Mouse (Mus musculus) testis, adult 2 months (tissue): ENCODE results near the gene Il2ra.

Experiments used
- CTCF ChIP-seq: fragments of 200-500 bp; IDR thresholded peaks from 2 replicates; pipeline ENCODE4 v1.5.1; 2012; ENCODE audit warnings: low read depth, mild to moderate bottlenecking, inconsistent platforms, low read length, moderate library complexity; ENCODE audit not compliant: control insufficient read depth, insufficient read depth, insufficient replicate concordance
- POLR2A ChIP-seq: fragments of 200-500 bp; IDR thresholded peaks from 2 replicates; pipeline ENCODE4 v1.6.1; 2012; ENCODE audit warnings: low read depth, mild to moderate bottlenecking, inconsistent platforms, low read length, moderate library complexity; ENCODE audit not compliant: control insufficient read depth

DNA sequence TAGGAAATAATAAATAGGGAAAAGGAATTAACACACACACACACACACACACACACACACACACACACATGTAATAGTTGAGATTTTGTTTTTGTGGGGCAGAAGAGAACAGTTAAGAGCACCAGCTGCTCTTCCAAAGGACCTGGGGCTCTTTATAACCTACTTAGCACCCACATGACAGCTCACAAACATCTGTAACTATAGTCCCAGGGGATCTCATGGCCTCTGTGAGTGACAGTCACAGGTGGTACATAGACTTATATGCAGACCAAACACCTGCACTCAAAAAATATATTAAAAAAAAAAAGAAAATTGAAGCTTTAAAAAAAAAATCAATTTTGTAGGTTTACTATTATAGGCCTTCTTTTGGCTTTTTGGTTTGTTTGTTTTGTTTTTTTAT, 37.7 kb upstream of the Il2ra start:
- TF ChIP-seq POLR2A (no peak), CTCF (no peak)
